Mouse (Mus musculus) C2C12 (cell line): Measurements from ENCODE around the gene Prkci. TPM values are rescaled to one million over a fixed set of nuclear protein-coding genes. Genes with fewer than 3 reads are reported as not detected.

ENCODE experiments used
- H3K27me3 ChIP-seq: one replicate; pipeline ENCODE4 v1.6.1; 2011; ENCODE audit not compliant: control insufficient read depth, insufficient read depth, insufficient read length
- H3K36me3 ChIP-seq: one replicate; pipeline ENCODE4 v1.6.1; 2011; ENCODE audit not compliant: control insufficient read depth, insufficient read depth
- H3K4me3 ChIP-seq: one replicate; pipeline ENCODE4 v1.5.1; 2011; ENCODE audit warnings: mild to moderate bottlenecking, control low read depth; ENCODE audit not compliant: poor library complexity, insufficient read depth, severe bottlenecking
- H3K79me2 ChIP-seq: one replicate; pipeline ENCODE4 v1.6.1; 2011; ENCODE audit not compliant: control insufficient read depth, insufficient read depth
- H3K79me3 ChIP-seq: one replicate; pipeline ENCODE4 v1.6.1; 2011; ENCODE audit warnings: low read depth, control low read depth
- H3ac ChIP-seq: one replicate; pipeline ENCODE3; 2011; ENCODE audit warnings: low read depth; ENCODE audit not compliant: control insufficient read depth, insufficient read length
- CEBPB ChIP-seq: IDR thresholded peaks from one replicate; pipeline ENCODE4 v1.6.1; 2011; ENCODE audit warnings: low read depth, mild to moderate bottlenecking, control low read depth, moderate library complexity
- CTCF ChIP-seq: IDR thresholded peaks from one replicate; pipeline ENCODE4 v1.5.1; 2011; ENCODE audit not compliant: control insufficient read depth, insufficient read depth, insufficient read length
- FOSL1 ChIP-seq: IDR thresholded peaks from one replicate; pipeline ENCODE4 v1.8.0; 2011; ENCODE audit warnings: mild to moderate bottlenecking, low read length; ENCODE audit not compliant: poor library complexity, insufficient read depth, severe bottlenecking
- MAX ChIP-seq: IDR thresholded peaks from one replicate; pipeline ENCODE4 v1.6.1; 2011; ENCODE audit warnings: mild to moderate bottlenecking, control low read depth
- MYOD1 ChIP-seq: IDR thresholded peaks from one replicate; pipeline ENCODE4 v1.6.1; 2011; ENCODE audit warnings: low read depth; ENCODE audit not compliant: control insufficient read depth, insufficient read length
- MYOG ChIP-seq: IDR thresholded peaks from one replicate; pipeline ENCODE4 v1.6.1; 2011; ENCODE audit not compliant: control insufficient read depth, insufficient read length; ENCODE audit errors: extremely low read depth
- USF1 ChIP-seq: IDR thresholded peaks from one replicate; pipeline ENCODE4 v1.6.1; 2011; ENCODE audit warnings: low read depth, mild to moderate bottlenecking, control low read depth, moderate library complexity
- polyA plus RNA-seq: library from polyadenylated mRNA; unstranded; fragments of >200 nt; fragmentation: generic; extraction: Trizol; gene quantifications from one replicate; pipeline ENCODE4 v1.2.1, GENCODE M21; 2012; ENCODE audit warnings: missing spikeins

Prkci gene
- polyA plus RNA-seq, 1 experiment: 17.5 TPM

- Histone ChIP-seq H3K79me2 (no peaks in the 10 kb centered on the region), H3K79me3 (no peaks in the 10 kb centered on the region), H3ac (no peak overlapping the region), H3K36me3 (no peaks in the 10 kb centered on the region), H3K4me3 (no peak overlapping the region), H3K27me3 (no peaks in the 10 kb centered on the region)
- TF ChIP-seq MAX: no peak
- TF ChIP-seq FOSL1: no peak
- no peak for TF ChIP-seq MYOD1
- TF ChIP-seq USF1: no peak
- TF ChIP-seq MYOG: no peak
- no peak for TF ChIP-seq CEBPB
- TF ChIP-seq CTCF: no peak
These were observed 20.3 kb upstream of the Prkci start for GRCm38 (mm10) chr3:30975102-30975754.

GRCm38 (mm10) chr3:30976991-30977603 is 18.4 kb upstream of the Prkci start:
- Histone ChIP-seq H3K4me3 (no peak overlapping the region), H3K27me3 (no peaks in the 10 kb centered on the region), H3K36me3 (no peaks in the 10 kb centered on the region), H3ac (no peak overlapping the region), H3K79me3 (no peaks in the 10 kb centered on the region), H3K79me2 (no peaks in the 10 kb centered on the region)
- TF ChIP-seq FOSL1 (no peak), MAX (no peak), MYOG (no peak), CEBPB (no peak), CTCF (no peak), MYOD1 (no peak), USF1 (no peak)

DNA sequence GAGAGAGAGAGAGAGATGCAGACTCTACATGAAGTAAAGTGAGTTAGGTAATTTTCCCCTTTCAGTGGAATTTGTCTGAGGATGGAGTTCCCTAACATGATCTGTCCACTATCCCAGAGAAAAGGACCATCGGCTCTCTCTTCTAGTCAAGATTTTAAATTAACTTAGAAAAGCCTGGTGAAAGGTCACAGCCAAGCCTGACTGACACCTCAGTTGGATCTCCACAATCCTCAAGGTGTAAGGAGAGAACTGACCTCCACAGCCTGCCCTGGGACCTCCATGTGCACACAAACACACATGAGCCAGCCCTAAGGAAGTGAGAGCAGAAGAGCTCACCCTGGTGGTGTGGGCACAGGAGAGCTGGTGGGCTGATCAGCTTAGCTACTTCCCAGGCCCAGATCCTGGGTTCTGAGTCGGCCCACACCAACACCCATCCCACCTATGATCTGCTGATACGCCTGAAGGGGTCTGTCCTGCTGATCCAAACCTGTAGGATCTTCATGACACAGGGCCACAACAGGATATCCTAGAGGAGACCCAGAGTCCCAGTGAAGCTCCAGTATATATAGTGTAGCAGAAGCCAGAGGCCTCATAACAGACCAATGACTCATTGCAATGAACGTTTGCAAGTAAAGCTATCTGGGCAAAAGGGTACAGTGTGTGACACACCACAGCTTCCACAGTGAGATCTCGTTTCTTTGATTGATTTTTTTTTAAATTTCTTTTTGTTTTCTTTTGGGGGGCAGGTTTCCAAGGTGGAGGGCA is 13.7 kb upstream of the Prkci start:
- H3ac ChIP-seq: no peak overlapping the region
- TF ChIP-seq FOSL1 (peak; percentile 45), CEBPB (no peak), MAX (no peak), MYOD1 (no peak), USF1 (no peak), MYOG (no peak), CTCF (peak; percentile 6)

GRCm38 (mm10) chr3:30982924-30983536 is 12.5 kb upstream of the Prkci start:
- Histone ChIP-seq H3K36me3 (no peaks in the 10 kb centered on the region), H3ac (no peak overlapping the region), H3K79me3 (no peaks in the 10 kb centered on the region), H3K4me3 (no peak overlapping the region), H3K79me2 (no peaks in the 10 kb centered on the region), H3K27me3 (no peaks in the 10 kb centered on the region)
- TF ChIP-seq MAX: no peak
- no peak for TF ChIP-seq MYOD1
- no peak for TF ChIP-seq CEBPB
- no peak for TF ChIP-seq MYOG
- no peak for TF ChIP-seq USF1
- no peak for TF ChIP-seq CTCF
- TF ChIP-seq FOSL1: no peak

More for the DNA sequence above, 13.7 kb upstream of the Prkci start:
- Histone ChIP-seq H3K79me2 (no peaks in the 10 kb centered on the region), H3K27me3 (no peaks in the 10 kb centered on the region), H3K4me3 (no peak overlapping the region), H3K36me3 (no peaks in the 10 kb centered on the region), H3K79me3 (no peaks in the 10 kb centered on the region)
